Mouse (Mus musculus): ENCODE measurements around the gene Srgap1. TPM values are rescaled to one million over a fixed set of nuclear protein-coding genes. Genes with fewer than 3 reads are reported as not detected.

Gene Srgap1
- polyA plus RNA-seq, 1 experiment from 2014 or later, result 1.3 TPM

DNA sequence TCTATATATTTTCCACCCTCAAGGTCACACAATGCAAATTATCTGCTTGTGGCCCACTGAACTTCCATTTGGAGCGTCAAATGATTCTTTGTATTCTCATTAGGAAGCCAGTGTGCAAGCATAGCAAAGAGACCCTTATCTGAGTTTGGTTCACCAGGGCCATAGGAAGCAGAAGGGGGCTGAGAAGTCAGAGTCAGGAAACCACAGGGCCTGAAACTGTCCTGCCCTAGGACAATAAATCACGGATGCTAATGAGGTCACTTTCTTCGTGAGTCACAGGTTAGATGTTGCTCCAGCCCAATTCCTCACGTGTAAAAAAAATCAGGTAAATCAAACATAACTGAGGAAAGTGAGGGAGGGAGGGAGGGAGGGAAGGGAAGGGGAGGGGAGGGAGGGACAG, 85.1 kb downstream of the Srgap1 start:
- DNase-seq, result no peak
- Histone ChIP-seq H3K9me3 (replicated peaks) (no peaks in the 10 kb centered on the region), H3K27me3 (no peaks in the 10 kb centered on the region), H3K4me1 (replicated peaks) (no peaks in the 10 kb centered on the region), H3K36me3 (no peaks in the 10 kb centered on the region), H3K9ac (no peak overlapping the region), H3K4me2 (no peak overlapping the region), H3K27ac (no peak overlapping the region), H3K4me3 (replicated peaks) (no peak overlapping the region)
- WGBS (ENCODE audit: insufficient replicate concordance), result 11% methylated on average over 4 of the region's 4 CpGs
- no peak for ATAC-seq (ENCODE audit: low read depth)

DNA sequence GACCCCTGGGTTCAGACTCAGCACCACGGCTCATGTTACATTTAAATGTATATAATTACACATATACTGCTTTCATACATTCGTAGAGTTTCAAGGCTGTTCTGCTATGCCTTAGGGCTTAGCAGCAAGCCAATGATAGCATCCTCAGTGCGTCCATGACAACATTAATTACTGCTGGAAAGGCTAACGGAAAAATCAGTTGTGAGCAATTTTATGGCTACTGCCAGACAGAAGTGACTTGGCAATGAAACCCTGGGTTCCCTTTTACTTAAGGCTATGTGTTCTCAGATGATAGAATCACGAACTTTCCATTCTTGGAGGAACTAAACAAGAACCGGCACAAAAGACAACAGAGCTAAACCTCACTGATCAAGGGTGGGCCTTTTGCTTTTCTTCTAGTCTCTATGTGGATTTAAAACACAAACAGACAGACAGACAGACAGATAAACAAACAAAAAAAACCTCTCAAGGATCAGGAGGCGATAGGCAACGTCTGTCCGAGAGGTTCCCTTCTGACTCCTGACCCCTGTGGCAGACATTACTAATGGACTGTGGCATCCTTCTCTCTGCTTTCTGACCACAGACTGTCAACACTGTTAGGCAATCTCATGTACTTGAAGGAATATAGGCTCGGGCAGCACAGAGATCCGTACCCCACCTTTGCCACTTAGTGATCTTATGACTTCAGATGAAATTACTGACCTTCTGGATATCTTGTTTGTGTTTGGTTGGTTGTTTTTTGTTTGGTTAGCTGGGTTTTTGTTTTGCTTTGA, 85.8 kb downstream of the Srgap1 start:
- DNase-seq (no peak), ATAC-seq (ENCODE audit: low read depth) (no peak)
- H3K27me3 ChIP-seq, result no peaks in the 10 kb centered on the region
- no peak overlapping the region for H3K27ac ChIP-seq
- H3K4me3 ChIP-seq (replicated peaks), result no peak overlapping the region
- no peaks in the 10 kb centered on the region for H3K36me3 ChIP-seq
- WGBS (ENCODE audit: insufficient replicate concordance), result 23% methylated on average over 11 of the region's 11 CpGs
- no peaks in the 10 kb centered on the region for H3K4me1 ChIP-seq (replicated peaks)
- no peak overlapping the region for H3K9ac ChIP-seq
- no peaks in the 10 kb centered on the region for H3K9me3 ChIP-seq (replicated peaks)
- H3K4me2 ChIP-seq, result no peak overlapping the region

DNA sequence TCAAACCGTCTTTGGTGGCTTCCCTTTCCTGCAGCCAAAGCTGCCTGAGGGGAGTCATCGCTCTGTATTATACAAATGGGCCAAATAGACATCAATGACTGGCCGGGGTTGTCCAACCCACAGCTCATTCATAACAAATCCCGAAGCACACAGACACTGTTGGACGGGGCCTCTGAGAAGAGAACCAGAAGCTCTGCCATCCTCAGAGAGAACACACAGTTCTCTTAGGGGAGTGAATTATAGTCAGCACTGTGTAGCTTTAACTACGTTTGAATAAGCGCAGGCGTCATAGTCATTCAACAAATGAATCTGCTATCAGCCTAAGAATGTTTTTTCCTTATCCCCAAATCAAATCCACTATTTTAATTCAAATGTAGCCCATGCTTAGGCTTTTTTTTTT, 88.4 kb downstream of the Srgap1 start:
- DNase-seq (no peak), ATAC-seq (ENCODE audit: low read depth) (no peak)
- Histone ChIP-seq H3K4me3 (replicated peaks) (no peak overlapping the region), H3K27ac (no peak overlapping the region), H3K27me3 (no peaks in the 10 kb centered on the region), H3K4me1 (replicated peaks) (no peaks in the 10 kb centered on the region), H3K4me2 (no peak overlapping the region), H3K36me3 (no peaks in the 10 kb centered on the region), H3K9me3 (replicated peaks) (no peaks in the 10 kb centered on the region), H3K9ac (no peak overlapping the region)
- WGBS (ENCODE audit: insufficient replicate concordance), result 60% methylated on average over 8 of the region's 8 CpGs

DNA sequence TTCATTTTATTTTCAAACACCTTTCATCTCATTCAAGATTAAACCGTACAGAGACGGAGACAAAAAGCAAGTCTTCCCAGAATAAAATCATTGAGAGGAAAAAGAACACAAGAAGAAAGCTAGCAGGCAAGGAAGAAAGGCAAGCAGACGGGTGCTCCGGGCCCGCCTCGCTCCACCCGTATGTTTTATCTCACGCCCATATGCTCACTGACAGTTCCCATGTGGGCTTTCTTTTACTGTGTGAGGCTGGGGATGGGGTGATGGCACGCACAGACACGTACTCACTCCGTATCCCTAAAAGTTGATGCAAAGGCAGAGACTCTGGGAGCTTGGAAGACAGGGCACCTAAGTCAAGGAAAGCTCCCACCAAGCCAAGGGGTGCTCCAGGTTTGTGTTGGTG, 90.6 kb downstream of the Srgap1 start:
- ATAC-seq (ENCODE audit: low read depth) (no peak), DNase-seq (no peak)
- no peaks in the 10 kb centered on the region for H3K36me3 ChIP-seq
- 64% methylated on average over 11 of the region's 11 CpGs for WGBS (ENCODE audit: insufficient replicate concordance)
- no peak overlapping the region for H3K27ac ChIP-seq
- H3K9ac ChIP-seq, result no peak overlapping the region
- H3K4me1 ChIP-seq (replicated peaks), result no peaks in the 10 kb centered on the region
- no peaks in the 10 kb centered on the region for H3K27me3 ChIP-seq
- no peaks in the 10 kb centered on the region for H3K9me3 ChIP-seq (replicated peaks)
- no peak overlapping the region for H3K4me2 ChIP-seq
- no peak overlapping the region for H3K4me3 ChIP-seq (replicated peaks)

DNA sequence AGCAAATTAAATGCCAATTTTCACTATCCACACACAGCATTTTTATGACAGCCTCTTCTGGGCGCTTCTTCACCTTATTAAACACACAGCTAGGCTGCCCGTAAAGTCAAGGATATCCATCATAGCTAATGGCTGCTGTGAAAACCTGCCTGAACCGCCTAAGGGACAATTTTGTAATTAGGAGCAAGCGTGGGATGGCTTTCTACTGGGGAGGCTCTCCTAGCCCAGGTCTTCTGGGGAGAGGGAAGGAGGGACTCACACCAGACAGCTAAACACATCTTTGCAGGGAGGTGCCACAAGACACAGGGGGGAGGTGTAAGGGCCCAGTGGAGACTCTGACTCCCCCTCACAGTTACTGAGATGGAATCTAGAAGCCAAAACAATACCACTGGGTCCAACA, 91.4 kb downstream of the Srgap1 start:
- Histone ChIP-seq H3K9me3 (replicated peaks) (no peaks in the 10 kb centered on the region), H3K9ac (no peak overlapping the region), H3K27ac (no peak overlapping the region), H3K36me3 (no peaks in the 10 kb centered on the region), H3K4me3 (replicated peaks) (no peak overlapping the region), H3K4me2 (no peak overlapping the region), H3K27me3 (no peaks in the 10 kb centered on the region), H3K4me1 (replicated peaks) (no peaks in the 10 kb centered on the region)
- DNase-seq, result no peak
- ATAC-seq (ENCODE audit: low read depth), result no peak
- WGBS (ENCODE audit: insufficient replicate concordance), result 73% methylated on average over 4 of the region's 4 CpGs

DNA sequence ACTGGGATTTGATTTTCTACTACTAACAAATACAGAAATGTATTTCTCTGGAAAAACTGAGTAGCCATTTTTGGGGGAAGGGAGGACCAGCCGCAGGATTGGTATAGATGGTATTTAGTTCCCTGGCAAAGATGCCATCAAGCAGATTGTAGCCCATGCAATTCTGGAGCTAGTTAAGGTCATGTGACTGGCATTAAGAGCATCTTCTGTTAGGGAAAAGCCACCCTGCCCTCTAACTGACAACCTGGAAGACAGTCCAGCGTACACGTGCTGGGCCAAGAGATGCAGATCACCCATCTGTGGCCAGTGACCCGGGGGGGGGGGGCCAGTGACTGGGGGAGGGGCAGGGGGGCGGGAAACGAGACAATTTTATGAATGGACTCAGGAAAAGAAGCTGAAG, 92.2 kb downstream of the Srgap1 start:
- Histone ChIP-seq H3K4me1 (replicated peaks) (no peaks in the 10 kb centered on the region), H3K36me3 (no peaks in the 10 kb centered on the region), H3K9me3 (replicated peaks) (no peaks in the 10 kb centered on the region), H3K4me2 (no peak overlapping the region), H3K27me3 (no peaks in the 10 kb centered on the region), H3K4me3 (replicated peaks) (no peak overlapping the region), H3K27ac (no peak overlapping the region), H3K9ac (no peak overlapping the region)
- 71% methylated on average over 6 of the region's 6 CpGs for WGBS (ENCODE audit: insufficient replicate concordance)
- ATAC-seq (ENCODE audit: low read depth) (no peak), DNase-seq (no peak)

DNA sequence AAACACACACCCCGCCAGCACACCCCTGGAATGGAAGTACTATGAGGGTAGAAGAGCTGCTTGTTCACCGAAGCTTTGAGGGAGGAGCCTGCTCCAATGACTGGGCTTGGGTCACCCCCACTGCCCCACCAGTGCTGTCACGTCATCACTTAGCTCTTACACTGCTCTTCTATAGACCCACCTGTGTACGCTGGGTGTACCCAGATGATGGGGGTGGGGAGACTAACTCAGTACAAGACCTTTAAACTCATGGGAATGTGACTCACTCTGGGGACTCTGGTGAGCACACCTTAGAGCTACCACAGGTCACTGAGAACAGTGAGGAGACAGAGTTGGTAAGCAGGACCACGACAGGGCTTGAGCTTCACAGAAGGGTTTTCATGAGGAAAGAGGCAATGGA, 94.1 kb downstream of the Srgap1 start:
- no peak overlapping the region for H3K27ac ChIP-seq
- H3K4me2 ChIP-seq, result no peak overlapping the region
- no peaks in the 10 kb centered on the region for H3K4me1 ChIP-seq (replicated peaks)
- no peak for ATAC-seq (ENCODE audit: low read depth)
- no peak overlapping the region for H3K9ac ChIP-seq
- no peaks in the 10 kb centered on the region for H3K27me3 ChIP-seq
- H3K36me3 ChIP-seq, result no peaks in the 10 kb centered on the region
- no peak overlapping the region for H3K4me3 ChIP-seq (replicated peaks)
- WGBS (ENCODE audit: insufficient replicate concordance), result 71% methylated on average over 5 of the region's 5 CpGs
- no peaks in the 10 kb centered on the region for H3K9me3 ChIP-seq (replicated peaks)
- DNase-seq, result no peak

DNA sequence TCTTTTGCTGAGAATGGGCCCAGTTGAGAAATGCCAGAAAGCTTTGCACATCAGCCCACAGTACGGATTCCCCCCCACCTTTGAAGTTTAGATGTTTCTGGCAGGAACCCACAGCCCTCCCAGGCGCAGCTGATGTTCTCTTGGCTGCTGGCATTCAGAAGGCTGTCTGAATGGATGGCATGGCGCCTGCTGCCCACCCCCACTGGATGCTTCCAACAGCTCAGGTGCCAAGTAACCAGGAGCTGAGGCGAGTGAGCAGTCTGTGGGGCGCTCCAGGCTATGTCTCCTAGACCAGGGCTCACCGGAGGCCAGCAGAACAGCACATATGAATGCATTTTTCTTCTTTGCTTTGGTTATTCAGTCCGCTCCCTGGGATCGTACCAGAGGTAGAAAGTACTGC, 100.9 kb downstream of the Srgap1 start:
- no peak overlapping the region for H3K27ac ChIP-seq
- H3K4me1 ChIP-seq (replicated peaks), result no peaks in the 10 kb centered on the region
- no peaks in the 10 kb centered on the region for H3K27me3 ChIP-seq
- H3K4me3 ChIP-seq (replicated peaks), result no peak overlapping the region
- no peak overlapping the region for H3K4me2 ChIP-seq
- DNase-seq (no peak), ATAC-seq (ENCODE audit: low read depth) (no peak)
- 73% methylated on average over 8 of the region's 8 CpGs for WGBS (ENCODE audit: insufficient replicate concordance)
- H3K9me3 ChIP-seq (replicated peaks), result no peaks in the 10 kb centered on the region
- no peak overlapping the region for H3K9ac ChIP-seq
- H3K36me3 ChIP-seq, result no peaks in the 10 kb centered on the region

DNA sequence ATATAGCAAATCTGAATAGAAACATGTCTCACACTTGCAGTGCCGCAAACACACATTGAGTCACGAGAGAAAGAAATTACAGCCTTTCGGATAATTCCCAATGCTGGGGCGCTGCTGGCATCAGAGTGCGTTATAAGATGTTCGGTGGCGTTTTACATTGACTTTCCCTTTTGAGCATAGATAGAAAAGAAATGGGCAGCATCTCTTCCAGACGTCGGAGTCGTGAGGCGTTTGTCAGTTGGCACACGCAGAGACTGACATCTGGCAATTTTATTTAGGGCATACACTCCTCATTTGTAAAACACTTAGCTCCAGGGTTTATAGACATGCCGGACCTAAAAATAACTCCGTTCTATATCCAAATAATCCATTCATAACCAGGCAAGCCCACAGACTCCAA, 115.2 kb downstream of the Srgap1 start:
- H3K9me3 ChIP-seq (replicated peaks), result no peaks in the 10 kb centered on the region
- WGBS (ENCODE audit: insufficient replicate concordance), result 81% methylated on average over 14 of the region's 14 CpGs
- ATAC-seq (ENCODE audit: low read depth), result no peak

DNA sequence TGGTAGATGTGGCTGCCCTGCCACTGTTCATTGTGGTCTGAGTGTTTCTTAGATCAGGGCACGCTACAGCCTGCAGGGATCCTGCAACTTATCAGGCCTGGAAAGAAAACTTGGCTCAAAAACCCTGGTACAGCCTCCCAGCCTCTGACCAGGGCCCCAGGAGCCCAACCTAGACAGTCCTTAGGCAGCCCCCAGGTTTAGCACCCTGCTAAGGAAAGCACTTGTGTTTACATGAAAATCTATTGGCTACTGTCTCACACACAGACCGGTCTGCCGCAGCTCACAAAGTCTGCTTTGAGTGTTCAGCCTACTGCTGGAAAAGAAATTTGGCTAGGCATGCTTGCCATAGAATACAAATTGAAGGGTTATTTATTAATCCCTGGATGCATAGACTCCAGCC, 121.0 kb downstream of the Srgap1 start:
- H3K4me2 ChIP-seq, result no peak overlapping the region
- no peaks in the 10 kb centered on the region for H3K36me3 ChIP-seq
- 67% methylated on average over 3 of the region's 3 CpGs for WGBS (ENCODE audit: insufficient replicate concordance)
- no peak overlapping the region for H3K4me3 ChIP-seq (replicated peaks)
- no peak for ATAC-seq (ENCODE audit: low read depth)
- no peaks in the 10 kb centered on the region for H3K9me3 ChIP-seq (replicated peaks)
- no peaks in the 10 kb centered on the region for H3K27me3 ChIP-seq
- no peak overlapping the region for H3K9ac ChIP-seq
- DNase-seq, result no peak
- H3K4me1 ChIP-seq (replicated peaks), result no peaks in the 10 kb centered on the region
- no peak overlapping the region for H3K27ac ChIP-seq

More for the DNA sequence above, 115.2 kb downstream of the Srgap1 start:
- H3K27ac ChIP-seq, result no peak overlapping the region
- DNase-seq, result no peak
- H3K27me3 ChIP-seq, result no peaks in the 10 kb centered on the region
- H3K4me2 ChIP-seq, result no peak overlapping the region
- H3K9ac ChIP-seq, result no peak overlapping the region
- no peaks in the 10 kb centered on the region for H3K4me1 ChIP-seq (replicated peaks)
- H3K4me3 ChIP-seq (replicated peaks), result no peak overlapping the region
- no peaks in the 10 kb centered on the region for H3K36me3 ChIP-seq

DNA sequence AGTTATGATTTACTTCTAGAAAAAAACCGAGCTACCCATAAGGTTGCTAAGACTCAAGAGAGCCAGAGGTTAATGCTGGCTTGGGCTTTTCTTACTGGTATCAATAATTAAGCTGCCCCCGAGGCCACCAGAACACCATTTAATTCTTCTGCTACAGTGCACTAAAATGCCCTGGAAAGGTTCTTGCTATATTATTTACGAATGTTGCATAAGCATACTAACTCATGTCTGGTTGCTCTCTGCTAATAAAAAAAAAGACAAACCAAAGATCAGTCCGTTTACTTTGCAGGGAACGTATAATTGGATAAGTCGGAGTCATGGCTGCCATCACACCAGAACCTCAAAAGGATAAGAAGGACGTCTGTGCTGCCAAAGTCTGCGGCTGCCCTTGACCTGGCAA, 128.1 kb downstream of the Srgap1 start:
- no peak overlapping the region for H3K9ac ChIP-seq
- DNase-seq, result no peak
- H3K4me3 ChIP-seq (replicated peaks), result no peak overlapping the region
- H3K27me3 ChIP-seq, result no peaks in the 10 kb centered on the region
- H3K9me3 ChIP-seq (replicated peaks), result no peaks in the 10 kb centered on the region
- H3K36me3 ChIP-seq, result no peaks in the 10 kb centered on the region
- no peaks in the 10 kb centered on the region; the same call in 1 of the 2 replicates for H3K4me1 ChIP-seq (replicated peaks)
- no peak for ATAC-seq (ENCODE audit: low read depth)
- H3K4me2 ChIP-seq, result no peak overlapping the region
- WGBS (ENCODE audit: insufficient replicate concordance), result 62% methylated on average over 8 of the region's 8 CpGs
- H3K27ac ChIP-seq, result no peak overlapping the region

DNA sequence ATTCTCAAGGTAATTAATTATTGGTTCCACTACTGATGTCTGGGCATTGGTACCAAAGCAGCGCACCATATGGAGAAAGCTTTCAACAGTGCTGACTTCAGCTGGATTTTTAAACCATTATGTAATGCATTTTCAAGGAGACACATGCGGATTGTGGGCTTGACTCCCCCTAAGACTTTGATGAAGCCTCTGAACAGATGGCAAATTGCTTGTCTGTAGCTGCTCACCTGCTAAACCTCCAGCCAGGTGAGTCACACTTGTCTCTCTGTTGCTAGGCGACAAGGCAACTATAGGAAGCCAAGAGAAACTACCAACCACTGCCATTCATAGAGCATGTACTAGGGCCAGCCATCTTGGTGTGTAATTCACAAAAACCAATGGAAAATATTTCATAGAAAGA, 128.5 kb downstream of the Srgap1 start:
- Histone ChIP-seq H3K27me3 (no peaks in the 10 kb centered on the region), H3K36me3 (no peaks in the 10 kb centered on the region), H3K4me1 (replicated peaks) (no peaks in the 10 kb centered on the region; the same call in 1 of the 2 replicates), H3K9me3 (replicated peaks) (no peaks in the 10 kb centered on the region), H3K4me2 (no peak overlapping the region), H3K4me3 (replicated peaks) (no peak overlapping the region), H3K9ac (no peak overlapping the region), H3K27ac (no peak overlapping the region)
- ATAC-seq (ENCODE audit: low read depth) (no peak), DNase-seq (no peak)
- WGBS (ENCODE audit: insufficient replicate concordance), result 61% methylated on average over 3 of the region's 3 CpGs

All from liver, embryonic 13.5 days (tissue).